Mouse (Mus musculus) CH12.LX (cell line): ENCODE data around the gene Crtc3. TPM values are rescaled to one million over a fixed set of nuclear protein-coding genes. Genes with fewer than 3 reads are reported as not detected.

Experiments
- DNase-seq: peaks from one replicate; pipeline ENCODE4 v3.0.0-alpha.2; 2013; ENCODE audit errors: extremely low read depth
- H3K27ac ChIP-seq: 2 replicates; pipeline ENCODE4 v1.5.1; 2012; ENCODE audit warnings: low read depth, mild to moderate bottlenecking, control low read depth, moderate library complexity; ENCODE audit not compliant: insufficient read depth
- H3K27me3 ChIP-seq: replicated peaks from 2 replicates; pipeline ENCODE3; 2012; ENCODE audit warnings: inconsistent platforms
- H3K36me3 ChIP-seq, 2 experiments: replicated peaks in 1 of 2; 2 replicates each; pipeline versions ENCODE3 to v1.6.1; 2012; ENCODE audit warnings: inconsistent platforms in 1 of 2, low read length in 1 of 2, mild to moderate bottlenecking in 1 of 2, mixed read lengths in 1 of 2, moderate library complexity in 1 of 2; ENCODE audit not compliant: control insufficient read depth in 1 of 2, insufficient read depth in 1 of 2
- H3K4me1 ChIP-seq, 2 experiments: 2 replicates each; pipeline ENCODE4 v1.6.1; 2012; ENCODE audit warnings: inconsistent platforms in 1 of 2, moderate library complexity in 1 of 2; ENCODE audit not compliant: insufficient read depth in 2 of 2, control insufficient read depth in 1 of 2
- H3K4me2 ChIP-seq: 2 replicates; pipeline ENCODE4 v1.6.1; 2012; ENCODE audit warnings: low read depth, mild to moderate bottlenecking, control low read depth; ENCODE audit not compliant: poor library complexity, insufficient read depth, severe bottlenecking
- H3K4me3 ChIP-seq, 3 experiments: fragments of 150-350 bp in 1 of 3; sonication (generic) in 1 of 3; replicated peaks in 1 of 3; 2 replicates each; pipeline versions ENCODE3 to v1.5.1; 2011 to 2012; ENCODE audit warnings: low read depth in 2 of 3, low read length in 2 of 3, mild to moderate bottlenecking in 2 of 3, moderate library complexity in 2 of 3, control low read depth in 1 of 3, improper control_type of control experiment in 1 of 3, inconsistent platforms in 1 of 3, mixed read lengths in 1 of 3; ENCODE audit not compliant: poor library complexity in 1 of 3
- H3K79me2 ChIP-seq: replicated peaks from 2 replicates; pipeline ENCODE4 v1.6.1; 2012; ENCODE audit warnings: mild to moderate bottlenecking, moderate library complexity; ENCODE audit not compliant: control insufficient read depth, poor library complexity, insufficient read depth, severe bottlenecking; ENCODE audit errors: extremely low read depth
- H3K9ac ChIP-seq: 2 replicates; pipeline ENCODE4 v1.6.1; 2012; ENCODE audit warnings: low read depth, mild to moderate bottlenecking, control low read depth, moderate library complexity; ENCODE audit not compliant: insufficient read depth
- H3K9me3 ChIP-seq: replicated peaks from 2 replicates; pipeline ENCODE3; 2012; ENCODE audit warnings: low read length, inconsistent platforms, mixed read lengths
- EP300 ChIP-seq: IDR thresholded peaks from 2 replicates; pipeline ENCODE4 v1.6.1; 2011; ENCODE audit warnings: low read length, improper control_type of control experiment
- HCFC1 ChIP-seq: IDR thresholded peaks from 2 replicates; pipeline ENCODE4 v1.6.1; 2012; ENCODE audit warnings: low read depth, mild to moderate bottlenecking, inconsistent platforms, low read length, improper control_type of control experiment
- JUN ChIP-seq: IDR thresholded peaks from 2 replicates; pipeline ENCODE4 v1.6.1; 2011; ENCODE audit warnings: low read depth, mild to moderate bottlenecking, low read length, improper control_type of control experiment, moderate library complexity; ENCODE audit not compliant: insufficient read depth
- MAX ChIP-seq: IDR thresholded peaks from 2 replicates; pipeline ENCODE4 v1.6.1; 2011; ENCODE audit warnings: low read length, improper control_type of control experiment
- MEF2A ChIP-seq: IDR thresholded peaks from 2 replicates; pipeline ENCODE4 v1.6.1; 2014; ENCODE audit warnings: low read depth, mild to moderate bottlenecking, inconsistent platforms, low read length, improper control_type of control experiment, borderline replicate concordance
- MYC ChIP-seq: IDR thresholded peaks from 2 replicates; pipeline ENCODE4 v1.6.1; 2011; ENCODE audit warnings: low read depth, mild to moderate bottlenecking, improper control_type of control experiment, low read length
- NELFE ChIP-seq: IDR thresholded peaks from 2 replicates; pipeline ENCODE4 v1.6.1; 2011; ENCODE audit warnings: low read depth, low read length, improper control_type of control experiment
- NRF1 ChIP-seq: IDR thresholded peaks from 2 replicates; pipeline ENCODE4 v1.6.1; 2014; ENCODE audit warnings: low read depth, mild to moderate bottlenecking, inconsistent platforms, low read length, improper control_type of control experiment, moderate library complexity
- PAX5 ChIP-seq: IDR thresholded peaks from 2 replicates; pipeline ENCODE4 v1.6.1; 2012; ENCODE audit warnings: low read length, inconsistent platforms, mixed read lengths
- SMC3 ChIP-seq: IDR thresholded peaks from 2 replicates; pipeline ENCODE4 v1.6.1; 2011; ENCODE audit warnings: low read depth, low read length, improper control_type of control experiment
- USF2 ChIP-seq: conservative IDR thresholded peaks from 2 replicates; pipeline ENCODE4 v1.6.1; 2011; ENCODE audit warnings: low read depth, low read length, improper control_type of control experiment
- ZC3H11A ChIP-seq: IDR thresholded peaks from 2 replicates; pipeline ENCODE4 v1.6.1; 2012; ENCODE audit warnings: low read depth, mild to moderate bottlenecking, inconsistent platforms, low read length, improper control_type of control experiment
- ZKSCAN1 ChIP-seq: IDR thresholded peaks from 2 replicates; pipeline ENCODE4 v1.6.1; 2012; ENCODE audit warnings: low read depth, inconsistent platforms, low read length, improper control_type of control experiment, borderline replicate concordance
- ZNF384 ChIP-seq: IDR thresholded peaks from 2 replicates; pipeline ENCODE4 v1.6.1; 2012; ENCODE audit warnings: low read depth, low read length, improper control_type of control experiment, inconsistent platforms
- dilution Hi-C: fragments of 300-500 bp; cut with MboI; formaldehyde crosslinking; loops from 2 replicates; pipeline ENCODE4 v1.14.3; 2020; ENCODE audit warnings: low sequenced_read_pairs; ENCODE audit not compliant: extremely low pct_unique_long_range_greater_than_20kb, extremely low pct_ligation_motif_present
- in situ Hi-C: fragments of 300-500 bp; cut with MboI; formaldehyde crosslinking; loops from 3 replicates; pipeline ENCODE4 v1.14.3; 2019; ENCODE audit warnings: low sequenced_read_pairs, low pct_ligation_motif_present, low pct_unique_long_range_greater_than_20kb, mixed read lengths
- polyA plus RNA-seq: library from polyadenylated mRNA; unstranded; fragments of >175 nt; gene quantifications from 2 replicates; pipeline ENCODE4 v1.2.1, GENCODE M21; 2012; ENCODE audit warnings: low read depth; ENCODE audit not compliant: insufficient read length
- total RNA-seq, 2 experiments: library from RNA; depleted of rRNA; stranded (reverse); fragments of 300-350 nt in 1 of 2; fragments of >200 nt in 1 of 2; gene quantifications; 2 replicates each; pipeline ENCODE4 v1.2.3; 2012 to 2014

The Crtc3 gene
- total and polyA plus RNA-seq, 3 experiments, result 1.2 to 9.1 (median 4.4) TPM

DNA sequence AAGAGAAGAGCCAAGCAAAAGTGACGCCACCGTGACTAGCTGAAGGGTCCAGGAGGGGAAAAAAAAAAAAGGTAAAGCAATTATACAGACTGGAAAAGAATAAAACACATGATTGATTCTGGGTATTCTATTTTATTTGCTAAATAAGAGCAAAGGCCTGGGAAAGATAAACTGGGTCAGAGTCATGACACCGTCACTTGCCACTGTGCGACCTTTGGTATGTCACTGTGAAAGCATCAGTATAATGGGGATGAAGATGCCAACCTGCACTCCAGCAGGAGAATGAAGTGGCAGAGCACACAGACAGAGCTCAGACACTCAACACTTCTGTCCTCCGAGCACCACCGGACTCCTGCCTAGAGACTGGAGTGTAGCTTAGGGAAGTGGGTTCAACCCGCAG, 34.7 kb downstream of the Crtc3 start:
- Histone ChIP-seq H3K27me3 (no peaks in the 10 kb centered on the region), H3K9me3 (no peaks in the 10 kb centered on the region), H3K36me3 (peaks cover 0 to 22% of the 10 kb centered on the region in 2 experiments), H3K9ac (no peak overlapping the region), H3K4me3 (no peak overlapping the region)
- dilution Hi-C loops, result no loop called here
- DNase-seq, result no peak
- TF ChIP-seq MEF2A, result no peak
- no peak for TF ChIP-seq HCFC1
- TF ChIP-seq PAX5, result no peak
- no peak for TF ChIP-seq ZKSCAN1
- no peak for TF ChIP-seq ZNF384
- no peak for TF ChIP-seq USF2
- TF ChIP-seq MYC, result no peak
- no peak for TF ChIP-seq NELFE
- no peak for TF ChIP-seq SMC3
- no peak for TF ChIP-seq NRF1
- no peak for TF ChIP-seq MAX
- TF ChIP-seq, all 38 proteins: peak for 0
- Histone ChIP-seq H3K4me2 (no peak overlapping the region), H3K79me2 (no peaks in the 10 kb centered on the region), H3K4me1 (peaks cover 3 to 44% of the 10 kb centered on the region in 2 experiments), H3K27ac (no peak overlapping the region)
- in situ Hi-C loops, result no loop called here

DNA sequence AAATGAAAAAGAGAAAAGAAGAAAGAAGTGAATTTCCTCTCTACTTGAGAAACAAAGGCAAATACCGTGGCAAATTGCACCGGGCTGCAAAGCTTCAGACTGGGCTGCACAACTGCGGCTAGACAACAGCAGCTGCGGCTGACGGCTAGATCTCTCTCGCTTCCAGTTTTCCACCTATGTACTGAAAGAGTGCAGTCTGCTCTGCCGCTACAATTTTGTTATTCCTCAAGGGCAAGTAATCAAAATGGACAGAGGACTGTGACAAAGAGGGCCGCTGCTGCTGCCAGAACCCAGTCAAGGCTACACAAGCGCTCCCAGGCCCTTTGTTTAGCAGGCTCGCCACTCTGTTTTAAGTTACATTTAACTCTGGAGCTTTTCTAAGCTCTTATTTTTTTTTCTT, 35.6 kb downstream of the Crtc3 start:
- TF ChIP-seq EP300 (no peak), ZC3H11A (no peak)
- no peak overlapping the region for H3K9ac ChIP-seq
- H3K4me1 ChIP-seq, result peaks cover 3 to 44% of the 10 kb centered on the region in 2 experiments
- no peak overlapping the region for H3K27ac ChIP-seq
- no peaks in the 10 kb centered on the region for H3K79me2 ChIP-seq
- no peaks in the 10 kb centered on the region for H3K9me3 ChIP-seq
- DNase-seq, result no peak
- no peak overlapping the region for H3K4me2 ChIP-seq
- in situ Hi-C loops, result no loop called here
- H3K4me3 ChIP-seq, result no peak overlapping the region
- peaks cover 0 to 22% of the 10 kb centered on the region in 2 experiments for H3K36me3 ChIP-seq
- dilution Hi-C loops, result no loop called here
- no peaks in the 10 kb centered on the region for H3K27me3 ChIP-seq

DNA sequence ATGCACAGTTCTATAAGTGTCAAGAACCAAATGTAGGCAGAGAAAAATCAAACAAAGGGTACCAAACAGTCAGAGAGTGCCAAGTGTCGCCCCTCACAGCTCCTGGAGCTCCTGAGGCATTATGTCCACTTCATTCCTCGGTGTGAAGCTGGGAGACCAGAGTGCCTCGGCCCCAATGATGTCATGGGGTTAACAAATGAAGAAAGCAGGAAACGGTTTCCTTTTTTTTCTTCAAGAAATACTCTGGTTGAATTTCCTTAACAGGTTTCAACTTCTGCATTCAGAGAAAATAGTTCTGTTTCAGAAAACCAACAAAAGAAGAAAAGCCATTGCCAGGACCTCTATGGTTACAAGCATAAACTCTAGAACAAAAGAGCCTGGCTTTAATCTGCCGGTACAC, 36.4 kb downstream of the Crtc3 start:
- Histone ChIP-seq H3K36me3 (peaks cover 0 to 16% of the 10 kb centered on the region in 2 experiments), H3K27me3 (no peaks in the 10 kb centered on the region), H3K9ac (no peak overlapping the region), H3K4me1 (peaks cover 3 to 51% of the 10 kb centered on the region in 2 experiments), H3K4me3 (no peak overlapping the region), H3K79me2 (no peaks in the 10 kb centered on the region), H3K9me3 (no peaks in the 10 kb centered on the region), H3K27ac (no peak overlapping the region), H3K4me2 (no peak overlapping the region)
- TF ChIP-seq ZNF384 (peak; percentile 50; the same call in 1 of the 2 replicates), JUN (no peak)
- DNase-seq, result no peak
- in situ Hi-C loops (no loop called here), dilution Hi-C loops (no loop called here)
